Mouse (Mus musculus) olfactory bulb, adult 2 months (tissue): Measurements from ENCODE around the gene Abcc3. TPM values are rescaled to one million over a fixed set of nuclear protein-coding genes. Genes with fewer than 3 reads are reported as not detected.

Experiments
- H3K27ac ChIP-seq: fragments of 200-500 bp; 2 replicates; pipeline ENCODE4 v1.5.1; 2012; ENCODE audit warnings: low read depth, low read length; ENCODE audit not compliant: insufficient read depth
- H3K4me1 ChIP-seq: fragments of 200-500 bp; 2 replicates; pipeline ENCODE4 v1.6.1; 2012; ENCODE audit warnings: low read length; ENCODE audit not compliant: control insufficient read depth, insufficient read depth
- H3K4me3 ChIP-seq: fragments of 200-500 bp; 2 replicates; pipeline ENCODE4 v1.5.1; 2012; ENCODE audit warnings: mild to moderate bottlenecking, low read depth, low read length, moderate library complexity; ENCODE audit not compliant: insufficient read depth
- CTCF ChIP-seq: fragments of 200-500 bp; IDR thresholded peaks from 2 replicates; pipeline ENCODE4 v1.5.1; 2012; ENCODE audit warnings: low read depth, mild to moderate bottlenecking, low read length, moderate library complexity; ENCODE audit not compliant: insufficient read depth
- POLR2A ChIP-seq: fragments of 200-500 bp; IDR thresholded peaks from 2 replicates; pipeline ENCODE4 v1.6.1; 2012; ENCODE audit warnings: mild to moderate bottlenecking, low read depth, low read length, moderate library complexity; ENCODE audit not compliant: insufficient read depth
- WGBS: fragments of 180-500 bp; shearing (Covaris S2); methylation state at CpG from one replicate; pipeline ENCODE4 v1.1.7; 2018; 5-methylcytosine and 5-hydroxymethylcytosine counted together
- polyA plus RNA-seq: library from polyadenylated mRNA; stranded (reverse); fragments of >200 nt; gene quantifications from 2 replicates; pipeline ENCODE4 v1.2.4, GENCODE M21; 2012; ENCODE audit warnings: low replicate concordance; ENCODE audit not compliant: missing spikeins, insufficient read depth, insufficient read length

Abcc3 gene
- polyA plus RNA-seq, 1 experiment = not detected

DNA sequence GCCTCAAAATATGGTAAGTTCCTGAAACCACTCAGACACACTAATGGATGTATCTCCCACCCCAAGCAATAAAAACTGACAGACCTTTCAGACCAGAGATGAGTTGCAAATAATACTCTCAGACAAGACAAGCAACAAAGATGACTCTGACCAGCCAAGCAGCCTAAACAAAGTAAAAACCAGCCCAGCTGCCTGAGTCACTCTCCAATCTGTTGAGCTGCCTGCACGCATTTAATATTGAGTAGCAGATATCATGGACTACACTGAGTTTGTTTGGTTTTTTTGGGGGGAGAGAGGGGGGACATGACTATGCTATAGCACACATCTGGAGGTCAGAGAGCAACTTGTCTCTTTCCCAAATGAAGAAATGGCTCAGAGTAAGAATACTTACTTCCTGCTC, 77.5 kb downstream of the Abcc3 start:
- Histone ChIP-seq H3K27ac (no peak overlapping the region), H3K4me1 (peaks cover 6% of the 10 kb centered on the region), H3K4me3 (no peak overlapping the region)
- 11% methylated on average over 1 of the region's 1 CpGs for WGBS
- TF ChIP-seq CTCF (no peak), POLR2A (no peak)

DNA sequence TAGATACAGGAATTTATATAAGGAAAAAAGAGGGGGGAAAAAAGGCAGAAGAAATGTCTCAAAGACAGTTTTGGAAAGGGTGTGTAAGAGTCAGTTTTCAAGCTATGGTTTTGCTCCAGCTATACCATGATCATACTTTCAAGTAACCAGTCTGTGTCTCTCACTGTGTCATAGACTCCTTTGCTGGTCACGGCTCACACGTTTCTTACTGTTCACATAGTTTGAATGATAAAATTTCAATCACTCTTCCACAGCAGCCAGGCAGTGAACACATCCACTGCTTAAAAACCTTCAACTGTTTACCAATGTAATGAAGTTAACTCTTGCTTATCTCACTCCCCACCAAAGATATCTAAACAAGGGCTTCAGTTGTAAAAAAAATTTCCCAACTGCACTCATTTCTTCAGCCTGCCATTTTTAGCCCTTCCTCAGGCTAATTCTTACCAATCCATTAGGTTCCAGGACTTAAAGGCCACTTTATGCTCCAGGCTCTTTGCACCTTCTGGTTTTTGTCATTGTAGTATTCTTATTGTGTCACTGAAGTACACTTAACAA, 78.6 kb downstream of the Abcc3 start:
- Histone ChIP-seq H3K4me1 (peaks cover 5% of the 10 kb centered on the region), H3K4me3 (no peak overlapping the region), H3K27ac (no peak overlapping the region)
- WGBS = 36% methylated on average over 2 of the region's 2 CpGs
- TF ChIP-seq CTCF (no peak), POLR2A (no peak)

DNA sequence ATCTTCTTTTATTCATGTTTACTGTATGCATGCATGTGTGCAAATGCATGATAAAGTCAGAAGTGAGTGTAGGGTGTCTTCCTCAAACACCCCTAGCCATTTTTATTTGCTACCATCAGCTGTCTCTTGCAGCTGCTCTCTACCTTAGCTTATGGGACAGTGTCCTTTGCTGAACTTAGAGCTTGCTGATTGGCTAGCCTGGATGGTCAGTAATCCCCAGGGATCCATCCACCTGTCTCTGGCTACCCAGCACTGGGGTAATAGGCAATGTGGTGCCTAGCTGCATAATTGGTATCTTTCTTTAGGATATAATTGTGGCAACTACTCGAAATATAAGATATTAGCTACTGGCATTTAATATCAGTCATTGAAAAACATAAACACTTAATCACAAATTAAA, 80.1 kb downstream of the Abcc3 start:
- Histone ChIP-seq H3K27ac (no peak overlapping the region), H3K4me3 (no peak overlapping the region), H3K4me1 (peaks cover 2% of the 10 kb centered on the region; the same call in 1 of the 2 replicates)
- no peak for TF ChIP-seq POLR2A
- no peak for TF ChIP-seq CTCF
- WGBS = 53% methylated on average over 1 of the region's 1 CpGs

DNA sequence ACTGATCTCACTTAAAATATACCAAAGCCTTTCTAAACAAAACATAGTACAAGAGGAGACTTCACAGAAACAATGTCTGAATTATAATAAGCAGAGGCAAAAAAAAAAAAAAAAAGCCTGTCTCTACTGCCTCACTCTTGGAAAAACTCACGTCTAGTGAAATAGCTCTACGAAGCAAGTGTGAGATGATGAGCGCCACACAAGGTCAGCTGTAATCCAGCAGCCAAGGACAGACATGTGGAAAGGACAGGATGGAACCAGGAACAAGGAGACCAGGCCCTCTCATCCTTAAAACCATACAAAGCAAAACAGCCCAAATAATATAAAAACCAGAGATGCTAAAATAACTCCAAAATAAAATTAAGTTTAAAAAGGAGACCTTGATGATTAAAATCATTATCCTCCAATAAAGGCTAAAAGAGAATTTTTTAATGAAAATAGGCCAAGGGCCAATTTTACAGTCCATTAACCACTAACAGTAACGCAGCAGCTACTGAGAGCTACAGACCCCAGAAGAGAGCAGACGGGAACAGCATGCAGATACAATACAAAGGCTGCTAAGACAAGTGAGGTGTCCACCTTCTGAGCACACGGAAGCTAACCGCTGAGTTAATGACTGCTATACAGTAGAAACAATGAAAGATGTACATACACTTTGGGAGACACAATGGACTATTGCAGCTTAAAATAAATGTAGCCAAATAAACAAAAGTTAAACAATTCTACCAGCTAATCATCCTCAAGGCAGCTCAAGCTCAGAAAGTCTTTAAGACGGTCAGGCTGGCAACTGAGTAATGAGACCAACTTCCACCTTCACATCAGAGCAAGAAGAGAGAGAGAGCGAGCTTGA, 97.6 kb downstream of the Abcc3 start:
- TF ChIP-seq CTCF (no peak), POLR2A (no peak)
- Histone ChIP-seq H3K27ac (no peak overlapping the region), H3K4me3 (no peak overlapping the region), H3K4me1 (no peaks in the 10 kb centered on the region)
- 33% methylated on average over 9 of the region's 9 CpGs for WGBS

Other genes starting within 250 kb of the Abcc3 start
- not detected in 2 replicates for gene Tob1, start 181.5 kb downstream of the Abcc3 start, polyA plus RNA-seq
- not detected in 2 replicates for gene Wfikkn2, start 147.0 kb downstream of the Abcc3 start, polyA plus RNA-seq
- gene Gm21885, start 111.1 kb downstream of the Abcc3 start, polyA plus RNA-seq = not detected in 2 replicates
- gene Luc7l3, start 71.0 kb downstream of the Abcc3 start, polyA plus RNA-seq = 287 and 558 TPM in 2 replicates
- 384 TPM in 1 of 2 replicates, not detected in the other for gene Ankrd40, start 65.0 kb downstream of the Abcc3 start, polyA plus RNA-seq
- gene Cacna1g, start 81.2 kb upstream of the Abcc3 start, polyA plus RNA-seq = 54.5 TPM in 1 of 2 replicates, not detected in the other
- not detected in 2 replicates for gene Spata20, start 93.2 kb upstream of the Abcc3 start, polyA plus RNA-seq
- gene Epn3, start 107.0 kb upstream of the Abcc3 start, polyA plus RNA-seq = not detected in 2 replicates
- gene Mycbpap, start 128.7 kb upstream of the Abcc3 start, polyA plus RNA-seq = not detected in 2 replicates
- not detected in 2 replicates for gene Rsad1, start 156.3 kb upstream of the Abcc3 start, polyA plus RNA-seq
- gene Chad, start 172.1 kb upstream of the Abcc3 start, polyA plus RNA-seq = not detected in 2 replicates
- gene Acsf2, start 208.9 kb upstream of the Abcc3 start, polyA plus RNA-seq = not detected in 2 replicates
- gene Lrrc59, start 236.8 kb upstream of the Abcc3 start, polyA plus RNA-seq = not detected in 2 replicates